Mouse (Mus musculus): Measurements from ENCODE around the gene Armc3. TPM values are rescaled to one million over a fixed set of nuclear protein-coding genes. Genes with fewer than 3 reads are reported as not detected.

Gene Armc3
- polyA plus RNA-seq, 1 experiment from 2014 or later, result 0.79 TPM

DNA sequence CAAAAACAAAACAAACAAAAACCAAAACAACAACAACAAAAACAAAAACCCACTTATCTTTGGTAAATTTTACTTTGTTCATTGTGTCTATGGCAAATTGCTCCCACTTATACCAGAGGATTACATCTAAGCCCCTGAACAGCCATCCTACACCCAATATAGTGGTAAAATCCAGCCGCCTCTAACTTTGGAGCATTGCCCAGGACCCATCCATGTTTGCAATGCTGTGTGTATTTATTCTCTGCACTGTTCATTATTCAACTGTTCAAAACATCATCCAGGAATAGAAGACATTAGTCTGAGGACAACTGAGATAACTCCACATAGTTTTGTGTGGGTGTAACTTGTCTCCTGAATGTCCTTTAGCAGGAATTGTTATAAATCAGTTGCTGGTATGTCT, 1.0 kb downstream of the Armc3 start:
- Histone ChIP-seq H3K27ac (ENCODE audit: low read depth, low read length) (no peak overlapping the region), H3K9ac (replicated peaks; ENCODE audit: low read depth, low read length) (no peak overlapping the region), H3K36me3 (ENCODE audit: control insufficient read depth, insufficient read depth, low read length) (no peaks in the 10 kb centered on the region), H3K4me1 (ENCODE audit: control insufficient read depth, insufficient read depth, low read length) (no peaks in the 10 kb centered on the region; the same call in 1 of the 2 replicates), H3K4me3 (ENCODE audit: low read depth, low read length) (no peak overlapping the region), H3K9me3 (ENCODE audit: control insufficient read depth, low read length) (no peaks in the 10 kb centered on the region), H3K27me3 (ENCODE audit: control insufficient read depth, insufficient read depth, low read length) (no peaks in the 10 kb centered on the region), H3K4me2 (ENCODE audit: low read depth, low read length) (no peak overlapping the region)
- 87% methylated on average over 1 of the region's 1 CpGs for WGBS
- no peak for ATAC-seq (ENCODE audit: low read depth)

DNA sequence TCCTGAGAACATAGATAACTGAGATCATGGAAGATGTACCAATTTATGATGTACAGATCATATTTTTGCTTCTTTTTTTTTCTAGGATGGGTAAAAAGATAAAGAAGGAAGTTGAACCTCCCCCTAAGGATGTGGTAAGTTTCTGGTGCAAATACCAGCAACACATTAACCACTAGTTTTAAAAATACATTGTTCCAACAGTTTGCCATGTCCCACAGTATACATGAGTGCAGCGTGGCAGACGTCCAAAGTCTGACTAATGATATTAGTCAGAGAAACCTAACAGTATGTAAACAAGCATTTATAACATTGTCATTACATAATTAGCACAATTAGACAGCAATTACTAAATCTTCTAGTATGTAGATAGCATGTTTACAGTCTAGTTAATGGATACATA, 2.6 kb downstream of the Armc3 start:
- no peak overlapping the region for H3K4me2 ChIP-seq (ENCODE audit: low read depth, low read length)
- H3K27me3 ChIP-seq (ENCODE audit: control insufficient read depth, insufficient read depth, low read length), result no peaks in the 10 kb centered on the region
- no peak overlapping the region for H3K27ac ChIP-seq (ENCODE audit: low read depth, low read length)
- 82% methylated on average over 2 of the region's 2 CpGs for WGBS
- H3K9ac ChIP-seq (replicated peaks; ENCODE audit: low read depth, low read length), result no peak overlapping the region
- ATAC-seq (ENCODE audit: low read depth), result no peak
- no peaks in the 10 kb centered on the region for H3K36me3 ChIP-seq (ENCODE audit: control insufficient read depth, insufficient read depth, low read length)
- H3K4me3 ChIP-seq (ENCODE audit: low read depth, low read length), result no peak overlapping the region
- no peaks in the 10 kb centered on the region for H3K9me3 ChIP-seq (ENCODE audit: control insufficient read depth, low read length)
- no peaks in the 10 kb centered on the region; the same call in 1 of the 2 replicates for H3K4me1 ChIP-seq (ENCODE audit: control insufficient read depth, insufficient read depth, low read length)

DNA sequence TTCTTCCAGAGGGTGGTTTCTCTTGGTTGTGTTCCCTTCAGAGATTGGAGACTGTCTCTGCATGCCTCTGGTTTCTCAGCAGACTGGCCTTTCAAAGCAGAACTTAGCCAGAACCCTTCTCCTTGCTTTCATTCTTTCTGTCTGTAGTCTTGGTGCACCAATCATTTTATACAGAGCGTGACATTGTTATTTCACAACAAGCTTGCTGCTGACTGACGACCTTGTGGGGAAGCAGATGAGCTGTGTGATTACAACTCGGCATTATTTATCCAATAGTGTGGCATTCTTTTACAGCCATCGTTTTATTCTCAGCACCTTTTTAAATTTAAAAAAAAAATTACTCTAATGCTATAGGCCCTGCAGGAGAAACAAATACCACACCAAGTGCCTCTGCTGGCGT, 35.2 kb downstream of the Armc3 start:
- no peaks in the 10 kb centered on the region for H3K36me3 ChIP-seq (ENCODE audit: control insufficient read depth, insufficient read depth, low read length)
- 76% methylated on average over 5 of the region's 5 CpGs for WGBS
- ATAC-seq (ENCODE audit: low read depth), result no peak
- no peak overlapping the region for H3K4me2 ChIP-seq (ENCODE audit: low read depth, low read length)
- H3K27ac ChIP-seq (ENCODE audit: low read depth, low read length), result no peak overlapping the region
- no peak overlapping the region for H3K4me3 ChIP-seq (ENCODE audit: low read depth, low read length)
- H3K9ac ChIP-seq (replicated peaks; ENCODE audit: low read depth, low read length), result no peak overlapping the region
- no peaks in the 10 kb centered on the region for H3K4me1 ChIP-seq (ENCODE audit: control insufficient read depth, insufficient read depth, low read length)
- no peaks in the 10 kb centered on the region for H3K27me3 ChIP-seq (ENCODE audit: control insufficient read depth, insufficient read depth, low read length)
- no peaks in the 10 kb centered on the region for H3K9me3 ChIP-seq (ENCODE audit: control insufficient read depth, low read length)

DNA sequence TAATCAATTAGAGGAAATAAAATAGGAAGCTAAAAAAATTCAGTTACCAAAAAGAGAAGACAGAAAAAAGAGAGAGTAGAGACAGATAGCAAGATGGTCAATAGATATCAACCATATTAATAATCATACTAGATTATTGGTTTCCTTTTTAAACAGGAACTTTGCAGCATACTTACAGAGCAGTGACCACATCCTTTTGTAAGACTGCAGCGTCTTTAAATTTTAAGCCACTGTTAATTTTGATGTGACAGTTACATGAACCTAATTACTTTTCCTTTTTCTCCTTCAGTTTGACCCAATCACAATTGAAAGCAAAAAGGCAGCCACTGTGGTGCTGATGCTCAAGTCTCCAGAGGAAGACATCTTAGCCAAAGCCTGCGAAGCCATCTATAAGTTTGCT, 36.1 kb downstream of the Armc3 start:
- WGBS, result 84% methylated on average over 2 of the region's 2 CpGs

DNA sequence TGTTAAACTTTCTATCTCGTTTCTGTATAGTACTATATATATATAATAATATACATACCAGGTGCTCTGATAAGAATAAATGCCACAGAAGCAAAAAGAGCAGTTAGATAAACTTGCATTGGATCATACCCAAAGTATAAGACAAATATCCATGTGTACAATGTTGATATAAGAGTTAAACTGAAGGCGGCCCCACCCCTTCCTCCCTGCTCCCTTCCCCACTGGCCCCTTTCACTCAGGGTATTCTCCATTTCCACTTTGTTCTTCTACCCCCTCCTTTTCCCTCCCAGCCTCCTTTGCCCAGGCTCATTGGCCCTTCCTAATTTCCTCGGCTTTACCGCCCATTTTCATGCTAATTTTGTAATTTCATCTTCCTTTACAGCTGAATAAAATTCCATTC, 36.5 kb downstream of the Armc3 start:
- WGBS, result 63% methylated on average over 4 of the region's 4 CpGs
- no peak overlapping the region for H3K9ac ChIP-seq (replicated peaks; ENCODE audit: low read depth, low read length)
- no peak for ATAC-seq (ENCODE audit: low read depth)
- no peak overlapping the region for H3K27ac ChIP-seq (ENCODE audit: low read depth, low read length)
- H3K4me2 ChIP-seq (ENCODE audit: low read depth, low read length), result no peak overlapping the region
- no peaks in the 10 kb centered on the region for H3K36me3 ChIP-seq (ENCODE audit: control insufficient read depth, insufficient read depth, low read length)
- no peaks in the 10 kb centered on the region for H3K9me3 ChIP-seq (ENCODE audit: control insufficient read depth, low read length)
- no peak overlapping the region for H3K4me3 ChIP-seq (ENCODE audit: low read depth, low read length)
- no peaks in the 10 kb centered on the region for H3K4me1 ChIP-seq (ENCODE audit: control insufficient read depth, insufficient read depth, low read length)
- H3K27me3 ChIP-seq (ENCODE audit: control insufficient read depth, insufficient read depth, low read length), result no peaks in the 10 kb centered on the region

More for the DNA sequence above, 36.1 kb downstream of the Armc3 start:
- Histone ChIP-seq H3K27me3 (ENCODE audit: control insufficient read depth, insufficient read depth, low read length) (no peaks in the 10 kb centered on the region), H3K4me2 (ENCODE audit: low read depth, low read length) (no peak overlapping the region), H3K4me1 (ENCODE audit: control insufficient read depth, insufficient read depth, low read length) (no peaks in the 10 kb centered on the region), H3K27ac (ENCODE audit: low read depth, low read length) (no peak overlapping the region), H3K9me3 (ENCODE audit: control insufficient read depth, low read length) (no peaks in the 10 kb centered on the region), H3K36me3 (ENCODE audit: control insufficient read depth, insufficient read depth, low read length) (no peaks in the 10 kb centered on the region), H3K9ac (replicated peaks; ENCODE audit: low read depth, low read length) (no peak overlapping the region), H3K4me3 (ENCODE audit: low read depth, low read length) (no peak overlapping the region)
- ATAC-seq (ENCODE audit: low read depth), result no peak

DNA sequence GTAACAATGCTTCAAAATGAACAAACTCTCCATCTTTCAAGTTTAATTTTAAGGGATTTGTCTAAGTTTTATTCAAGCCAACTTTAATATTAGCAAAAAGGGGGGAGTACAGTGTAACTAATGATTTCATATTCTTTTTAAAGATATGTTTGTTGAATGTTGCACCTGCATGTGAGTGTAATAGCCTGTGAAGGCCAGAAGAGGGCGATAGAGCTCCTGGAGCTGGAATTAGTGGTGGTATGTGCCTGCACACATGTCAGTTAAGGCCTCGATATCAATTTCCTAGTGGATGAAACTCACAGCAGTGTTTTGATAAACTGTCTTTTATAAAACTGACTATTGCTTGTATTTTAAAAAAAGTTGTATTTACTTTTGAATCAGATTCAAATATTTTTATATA, 39.7 kb downstream of the Armc3 start:
- no peak overlapping the region for H3K9ac ChIP-seq (replicated peaks; ENCODE audit: low read depth, low read length)
- no peak for ATAC-seq (ENCODE audit: low read depth)
- H3K9me3 ChIP-seq (ENCODE audit: control insufficient read depth, low read length), result no peaks in the 10 kb centered on the region
- no peaks in the 10 kb centered on the region for H3K4me1 ChIP-seq (ENCODE audit: control insufficient read depth, insufficient read depth, low read length)
- no peaks in the 10 kb centered on the region for H3K36me3 ChIP-seq (ENCODE audit: control insufficient read depth, insufficient read depth, low read length)
- no peaks in the 10 kb centered on the region for H3K27me3 ChIP-seq (ENCODE audit: control insufficient read depth, insufficient read depth, low read length)
- H3K27ac ChIP-seq (ENCODE audit: low read depth, low read length), result no peak overlapping the region
- no peak overlapping the region for H3K4me2 ChIP-seq (ENCODE audit: low read depth, low read length)
- H3K4me3 ChIP-seq (ENCODE audit: low read depth, low read length), result no peak overlapping the region
- 67% methylated on average over 2 of the region's 2 CpGs for WGBS

DNA sequence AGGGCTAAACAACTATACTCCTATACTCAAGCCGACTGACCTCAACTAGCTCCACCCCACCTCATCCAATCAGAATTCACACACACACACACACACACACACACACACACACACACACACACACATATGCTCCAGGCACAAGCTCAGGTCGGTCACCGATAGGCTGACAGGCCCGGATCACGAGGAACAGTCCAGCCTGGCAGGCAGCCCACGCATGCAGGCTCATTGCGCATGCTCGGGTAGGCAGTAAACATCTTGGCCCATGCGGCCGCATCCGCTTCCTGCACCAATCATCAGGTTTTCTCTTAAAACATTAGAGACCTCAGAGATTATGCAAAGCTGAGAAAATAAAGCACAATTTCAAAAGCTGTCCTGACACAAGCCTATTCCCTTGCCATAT, 50.5 kb downstream of the Armc3 start:
- 82% methylated on average over 11 of the region's 11 CpGs for WGBS
- no peak overlapping the region for H3K9ac ChIP-seq (replicated peaks; ENCODE audit: low read depth, low read length)
- H3K27ac ChIP-seq (ENCODE audit: low read depth, low read length), result no peak overlapping the region
- H3K9me3 ChIP-seq (ENCODE audit: control insufficient read depth, low read length), result no peaks in the 10 kb centered on the region
- no peaks in the 10 kb centered on the region for H3K27me3 ChIP-seq (ENCODE audit: control insufficient read depth, insufficient read depth, low read length)
- no peak for ATAC-seq (ENCODE audit: low read depth)
- no peaks in the 10 kb centered on the region for H3K4me1 ChIP-seq (ENCODE audit: control insufficient read depth, insufficient read depth, low read length)
- no peak overlapping the region for H3K4me2 ChIP-seq (ENCODE audit: low read depth, low read length)
- H3K4me3 ChIP-seq (ENCODE audit: low read depth, low read length), result no peak overlapping the region
- no peaks in the 10 kb centered on the region for H3K36me3 ChIP-seq (ENCODE audit: control insufficient read depth, insufficient read depth, low read length)

DNA sequence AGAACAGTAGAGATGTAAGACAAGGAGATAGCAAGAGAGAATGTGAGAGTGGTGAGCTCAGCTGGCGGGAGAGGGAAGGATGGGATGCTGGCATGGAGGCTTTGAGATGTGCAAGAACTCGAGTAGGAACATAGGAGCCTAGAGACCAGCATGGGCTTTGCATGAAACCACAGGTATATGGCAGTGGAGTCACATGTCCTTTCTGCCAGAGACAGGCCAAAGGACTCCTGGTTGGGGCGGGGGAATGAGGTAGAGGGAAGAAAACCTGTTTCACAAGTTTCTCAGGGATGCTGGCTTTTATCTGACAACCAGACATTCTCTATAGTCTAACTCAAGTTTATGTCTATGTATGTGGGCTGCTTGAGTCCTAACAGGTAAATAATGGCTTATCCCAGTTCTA, 55.9 kb downstream of the Armc3 start:
- Histone ChIP-seq H3K27ac (ENCODE audit: low read depth, low read length) (no peak overlapping the region), H3K4me1 (ENCODE audit: control insufficient read depth, insufficient read depth, low read length) (no peaks in the 10 kb centered on the region), H3K27me3 (ENCODE audit: control insufficient read depth, insufficient read depth, low read length) (no peaks in the 10 kb centered on the region), H3K36me3 (ENCODE audit: control insufficient read depth, insufficient read depth, low read length) (no peaks in the 10 kb centered on the region), H3K9me3 (ENCODE audit: control insufficient read depth, low read length) (no peaks in the 10 kb centered on the region), H3K4me3 (ENCODE audit: low read depth, low read length) (no peak overlapping the region), H3K4me2 (ENCODE audit: low read depth, low read length) (no peak overlapping the region), H3K9ac (replicated peaks; ENCODE audit: low read depth, low read length) (no peak overlapping the region)
- ATAC-seq (ENCODE audit: low read depth), result no peak
- WGBS, result 90% methylated on average over 3 of the region's 3 CpGs

DNA sequence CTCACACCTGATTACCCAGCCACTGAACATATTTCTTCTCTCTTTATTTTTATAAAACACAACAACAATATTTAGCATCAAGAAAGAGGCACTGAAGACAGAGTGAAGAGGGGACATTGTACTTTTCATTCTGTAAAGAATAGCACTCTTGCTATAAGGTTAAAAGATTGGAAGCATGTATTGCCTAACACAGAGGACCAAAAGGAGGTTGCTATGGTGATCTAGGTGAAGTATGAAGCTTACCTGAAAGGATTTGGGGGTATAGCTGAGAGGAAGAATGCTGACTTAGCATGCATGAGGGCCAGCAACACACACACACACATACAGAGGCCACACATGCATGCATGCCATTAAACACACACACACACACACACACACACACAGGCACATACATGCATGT, 58.2 kb downstream of the Armc3 start:
- Histone ChIP-seq H3K36me3 (ENCODE audit: control insufficient read depth, insufficient read depth, low read length) (no peaks in the 10 kb centered on the region), H3K4me1 (ENCODE audit: control insufficient read depth, insufficient read depth, low read length) (no peaks in the 10 kb centered on the region), H3K9ac (replicated peaks; ENCODE audit: low read depth, low read length) (no peak overlapping the region), H3K27ac (ENCODE audit: low read depth, low read length) (no peak overlapping the region), H3K4me3 (ENCODE audit: low read depth, low read length) (no peak overlapping the region), H3K4me2 (ENCODE audit: low read depth, low read length) (no peak overlapping the region), H3K9me3 (ENCODE audit: control insufficient read depth, low read length) (no peaks in the 10 kb centered on the region), H3K27me3 (ENCODE audit: control insufficient read depth, insufficient read depth, low read length) (no peaks in the 10 kb centered on the region)
- ATAC-seq (ENCODE audit: low read depth), result no peak

DNA sequence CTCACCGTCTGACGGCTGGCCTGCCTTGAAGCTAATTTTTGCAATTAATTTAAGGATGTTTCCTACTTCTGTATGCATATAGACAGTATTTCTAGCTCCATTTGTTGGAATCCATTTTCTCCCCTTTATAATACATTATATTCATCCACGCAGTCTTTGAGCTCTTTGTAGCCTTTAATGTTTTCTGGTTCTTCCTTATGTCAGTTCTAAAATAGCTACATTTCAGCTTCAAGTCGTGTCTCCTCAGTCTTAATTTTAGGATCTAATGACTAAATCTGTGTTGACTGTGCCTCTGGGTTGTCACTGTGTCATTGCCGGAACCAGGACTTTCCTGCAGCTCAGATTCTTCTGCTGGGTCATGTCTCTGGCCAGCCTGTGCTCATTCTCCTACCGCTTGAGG, 61.3 kb downstream of the Armc3 start:
- no peak for ATAC-seq (ENCODE audit: low read depth)
- Histone ChIP-seq H3K27ac (ENCODE audit: low read depth, low read length) (no peak overlapping the region), H3K36me3 (ENCODE audit: control insufficient read depth, insufficient read depth, low read length) (no peaks in the 10 kb centered on the region), H3K4me1 (ENCODE audit: control insufficient read depth, insufficient read depth, low read length) (no peaks in the 10 kb centered on the region), H3K9me3 (ENCODE audit: control insufficient read depth, low read length) (no peaks in the 10 kb centered on the region), H3K9ac (replicated peaks; ENCODE audit: low read depth, low read length) (no peak overlapping the region), H3K27me3 (ENCODE audit: control insufficient read depth, insufficient read depth, low read length) (no peaks in the 10 kb centered on the region), H3K4me3 (ENCODE audit: low read depth, low read length) (no peak overlapping the region), H3K4me2 (ENCODE audit: low read depth, low read length) (no peak overlapping the region)
- 73% methylated on average over 6 of the region's 6 CpGs for WGBS
